Mouse (Mus musculus): ENCODE measurements at regions not wholly inside any gene's neighbourhood (a gene's known extent, or its start where the extent isn't known, plus 50 kb on each side); places are given as distances from the start of the nearest gene placed in this dataset.

GRCm38 (mm10) chr12:50084517-50084916, 564.4 kb downstream of the Prkd1 start:
- TF ChIP-seq CTCF (IDR thresholded peaks at IDR 0.05; ENCODE audit: borderline replicate concordance, insufficient read depth, low read depth, low read length) (no peak), POLR2A (IDR thresholded peaks at IDR 0.05; ENCODE audit: borderline replicate concordance, insufficient read depth, low read length) (no peak)

Measured in cerebellum, adult 2 months (tissue).